ENCODE assay signal across 7 mouse cellular contexts in genomic region chr10:24630469-24631081, GRCm38 (mm10). TPM values are rescaled to one million over a fixed set of nuclear protein-coding genes. Genes with fewer than 3 reads are reported as not detected.
DNase-seq lines count a peak whose midpoint lies in the region; ATAC-seq lines count a peak whose summit lies in the region.

No protein-coding gene starts in this region.

- no peaks in the 10 kb centered on the region for H3K36me3 ChIP-seq in forebrain, embryonic 13.5 days (ENCODE audit: poor library complexity, severe bottlenecking)
- no peaks in the 10 kb centered on the region for H3K36me3 ChIP-seq in hindbrain, embryonic 12.5 days
- H3K36me3 ChIP-seq in midbrain, embryonic 11.5 days (ENCODE audit: control insufficient read depth, insufficient read depth, low read length), result no peaks in the 10 kb centered on the region

- H3K27ac ChIP-seq in forebrain, embryonic 13.5 days, result no peak overlapping the region
- H3K27ac ChIP-seq in hindbrain, embryonic 12.5 days, result no peak overlapping the region
- no peak overlapping the region for H3K27ac ChIP-seq in midbrain, embryonic 11.5 days (ENCODE audit: low read depth, low read length)

- H3K9ac ChIP-seq in forebrain, embryonic 13.5 days, result no peak overlapping the region
- H3K9ac ChIP-seq in hindbrain, embryonic 12.5 days, result no peak overlapping the region
- no peak overlapping the region for H3K9ac ChIP-seq in midbrain, embryonic 11.5 days (ENCODE audit: low read length)

- peak; percentile 70 for ATAC-seq in forebrain, embryonic 13.5 days
- peak; percentile 55; the same call in 1 of the 2 replicates for ATAC-seq in hindbrain, embryonic 12.5 days (ENCODE audit: low FRiP score)
- ATAC-seq in midbrain, embryonic 11.5 days (ENCODE audit: low FRiP score), result peak; percentile 46; the same call in 1 of the 2 replicates

- intact Hi-C loops in left cerebral cortex, postnatal 14 days (cut with DNase I), result loop anchor here (5.0 kb wide), 1 partner anchor 162 kb away; no protein-coding TSS in a partner anchor

- peak overlapping the region; percentile 18 for H3K4me3 ChIP-seq in forebrain, embryonic 13.5 days
- no peak overlapping the region for H3K4me3 ChIP-seq in hindbrain, embryonic 12.5 days
- H3K4me3 ChIP-seq in midbrain, embryonic 11.5 days (ENCODE audit: low read depth, low read length), result no peak overlapping the region

- H3K4me1 ChIP-seq in forebrain, embryonic 13.5 days, result peaks cover 4% of the 10 kb centered on the region; the same call in 1 of the 2 replicates
- H3K4me1 ChIP-seq in hindbrain, embryonic 12.5 days, result no peaks in the 10 kb centered on the region
- no peaks in the 10 kb centered on the region for H3K4me1 ChIP-seq in midbrain, embryonic 11.5 days (ENCODE audit: control insufficient read depth, insufficient read depth, low read length)

- DNase-seq in MN1 (ENCODE audit: low spot score), result peak; percentile 81
- peak; percentile 53 for DNase-seq in c-Kit-positive CD71-positive TER-119-positive erythroid progenitor cells, embryonic 14.5 days (ENCODE audit: low spot score)
- peak; percentile 75 to 88 for DNase-seq in left cerebral cortex, postnatal 14 days (ENCODE audit: low spot score in 2 of 2)
- DNase-seq in midbrain, embryonic 11.5 days (ENCODE audit: low spot score, missing footprints), result peak; percentile 99
- DNase-seq in skeletal muscle tissue, adult 2 months (ENCODE audit: low read depth, low spot score), result peak; percentile 28

- no peaks in the 10 kb centered on the region for H3K27me3 ChIP-seq in forebrain, embryonic 13.5 days
- 0 out of 2 replicates have a peak, but pooled peaks cover 3% of the 10 kb centered on the region for H3K27me3 ChIP-seq in hindbrain, embryonic 12.5 days
- no peaks in the 10 kb centered on the region for H3K27me3 ChIP-seq in midbrain, embryonic 11.5 days (ENCODE audit: control insufficient read depth, insufficient read depth, low read length)

- 21% methylated on average over 18 of the region's 18 CpGs for WGBS in forebrain, embryonic 13.5 days
- WGBS in hindbrain, embryonic 12.5 days, result 22% methylated on average over 18 of the region's 18 CpGs
- WGBS in midbrain, embryonic 11.5 days, result 27% methylated on average over 18 of the region's 18 CpGs

- no peaks in the 10 kb centered on the region for H3K9me3 ChIP-seq in forebrain, embryonic 13.5 days (replicated peaks)
- no peaks in the 10 kb centered on the region for H3K9me3 ChIP-seq in hindbrain, embryonic 12.5 days (replicated peaks)
- no peaks in the 10 kb centered on the region for H3K9me3 ChIP-seq in midbrain, embryonic 11.5 days (ENCODE audit: control insufficient read depth, low read length)

- H3K4me2 ChIP-seq in forebrain, embryonic 13.5 days, result peak overlapping the region; percentile 45
- peak overlapping the region; percentile 29; the same call in 1 of the 2 replicates for H3K4me2 ChIP-seq in hindbrain, embryonic 12.5 days (replicated peaks)
- peak overlapping the region; percentile 8; the same call in 1 of the 2 replicates for H3K4me2 ChIP-seq in midbrain, embryonic 11.5 days

RNA-seq across cellular contexts. Expression of gene Ccn2, which starts 35.3 kb away (rescaled TPM):
- polyA plus RNA-seq in forebrain, embryonic 13.5 days (2015; fragmentation: Nextera tagmentation; extraction: Ambion mirVana), result 1.5 and 1.8 TPM in 2 replicates
- 6.8 and 10.0 TPM in 2 replicates for polyA plus RNA-seq in hindbrain, embryonic 12.5 days (2016; fragmentation: Nextera tagmentation; extraction: Ambion mirVana)
- total RNA-seq in left cerebral cortex, postnatal 14 days (2021), result 10 to 100 TPM; 30.4 to 35.1 TPM
- polyA plus RNA-seq in midbrain, embryonic 11.5 days (2014; fragmentation: Nextera tagmentation; extraction: Ambion mirVana), result 3.2 and 3.8 TPM in 2 replicates

Comparison
In these comparisons a context has a peak if more than half of its experiments do, and no peak if none do; other contexts are left out.
1. DNase-seq: peak in every context shown above with its lines; median percentile 99 in midbrain, embryonic 11.5 days; 82 in left cerebral cortex, postnatal 14 days; 81 in MN1; 53 in c-Kit-positive CD71-positive TER-119-positive erythroid progenitor cells, embryonic 14.5 days; 28 in skeletal muscle tissue, adult 2 months.